Mouse (Mus musculus) liver, embryonic 12.5 days (tissue): ENCODE results near the gene Defb29. TPM values are rescaled to one million over a fixed set of nuclear protein-coding genes. Genes with fewer than 3 reads are reported as not detected.

Experiments used
- ATAC-seq: fragments of 200-750 bp; cut with Nextera tagmentation; 2 replicates; pipeline ENCODE4 v1.8.0; 2017; ENCODE audit warnings: moderate number of reproducible peaks, mild to moderate bottlenecking, moderate library complexity
- H3K27ac ChIP-seq: fragments of 300-500 bp; sonication (generic); 2 replicates; pipeline ENCODE4 v1.5.1; 2016; ENCODE audit warnings: mild to moderate bottlenecking
- H3K27me3 ChIP-seq: fragments of 300-500 bp; sonication (generic); replicated peaks from 2 replicates; pipeline ENCODE4 v1.6.1; 2016; ENCODE audit warnings: mild to moderate bottlenecking, moderate library complexity
- H3K36me3 ChIP-seq: fragments of 300-500 bp; sonication (generic); 2 replicates; pipeline ENCODE4 v1.6.1; 2016; ENCODE audit warnings: mild to moderate bottlenecking, moderate library complexity
- H3K4me1 ChIP-seq: fragments of 300-500 bp; sonication (generic); 2 replicates; pipeline ENCODE4 v1.6.1; 2016
- H3K4me2 ChIP-seq: fragments of 300-500 bp; sonication (generic); 2 replicates; pipeline ENCODE4 v1.6.1; 2016; ENCODE audit warnings: mild to moderate bottlenecking, moderate library complexity
- H3K4me3 ChIP-seq: fragments of 300-500 bp; sonication (generic); 2 replicates; pipeline ENCODE4 v1.5.1; 2016; ENCODE audit warnings: mild to moderate bottlenecking, moderate library complexity
- H3K9ac ChIP-seq: fragments of 300-500 bp; sonication (generic); 2 replicates; pipeline ENCODE4 v1.6.1; 2016; ENCODE audit warnings: mild to moderate bottlenecking, moderate library complexity
- H3K9me3 ChIP-seq: fragments of 300-500 bp; sonication (generic); replicated peaks from 2 replicates; pipeline ENCODE4 v1.6.1; 2016; ENCODE audit warnings: mild to moderate bottlenecking, moderate library complexity
- WGBS: fragments of 180-500 bp; shearing (Covaris S2); methylation state at CpG from one replicate; pipeline ENCODE4 v1.1.7; 2016; ENCODE audit not compliant: insufficient replicate concordance; 5-methylcytosine and 5-hydroxymethylcytosine counted together
- polyA plus RNA-seq: library from polyadenylated mRNA; unstranded; fragments of >200 nt; fragmentation: Nextera tagmentation; extraction: Ambion mirVana; gene quantifications from 2 replicates; pipeline ENCODE4 v1.2.1, GENCODE M21; 2016

Defb29 gene
- polyA plus RNA-seq = not detected in 2 replicates

DNA sequence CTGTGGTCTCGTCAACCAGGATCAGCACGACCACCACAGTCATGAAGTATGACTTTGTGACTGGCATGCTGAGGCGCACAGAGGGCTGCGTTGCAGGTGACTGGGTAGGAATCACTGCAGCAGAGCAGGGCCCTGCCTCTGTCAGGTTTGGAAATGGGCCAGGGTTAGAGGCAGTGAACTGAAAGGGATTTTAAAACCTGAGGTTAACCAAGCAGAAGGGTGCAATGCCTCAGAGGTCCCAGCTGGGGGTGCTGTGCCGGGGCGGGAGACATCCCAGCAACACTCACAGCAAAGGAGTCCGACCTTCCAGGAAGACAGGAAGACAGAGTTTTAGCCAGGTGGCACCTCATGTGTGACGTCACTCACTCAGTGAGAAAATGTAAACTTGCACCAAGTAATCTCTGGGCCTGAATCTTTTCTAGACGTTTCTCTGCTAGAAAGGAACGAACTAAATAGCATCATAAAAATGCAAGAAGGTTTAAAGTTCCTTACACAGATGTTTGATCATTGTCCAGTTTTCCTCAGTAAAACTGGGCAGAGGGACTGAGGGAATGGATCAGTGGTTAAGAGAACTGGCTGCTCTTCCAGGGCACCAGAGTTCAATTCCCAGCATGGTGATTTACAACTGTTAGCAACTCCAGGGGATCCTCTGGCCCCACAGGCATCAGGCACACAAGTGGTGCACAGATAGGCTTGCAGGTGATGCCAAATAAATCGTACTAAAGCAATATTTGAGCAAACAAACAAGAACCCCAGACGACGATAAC, at the start of gene Defb29:
Gene Defb29 (minus strand): TSS at position 155 of the 767 bp plus-strand sequence.
- ATAC-seq = no peak
- WGBS = 46% methylated on average over 13 of the region's 13 CpGs
- Histone ChIP-seq H3K9ac (no peak within 1 kb of the TSS), H3K27me3 (no peaks in the 10 kb centered on the region; the same call in 1 of the 2 replicates), H3K4me2 (no peak within 1 kb of the TSS), H3K9me3 (no peaks in the 10 kb centered on the region), H3K4me1 (no peaks in the 10 kb centered on the region), H3K4me3 (no peak within 1 kb of the TSS), H3K36me3 (no peaks in the 10 kb centered on the region), H3K27ac (no peak within 1 kb of the TSS)

DNA sequence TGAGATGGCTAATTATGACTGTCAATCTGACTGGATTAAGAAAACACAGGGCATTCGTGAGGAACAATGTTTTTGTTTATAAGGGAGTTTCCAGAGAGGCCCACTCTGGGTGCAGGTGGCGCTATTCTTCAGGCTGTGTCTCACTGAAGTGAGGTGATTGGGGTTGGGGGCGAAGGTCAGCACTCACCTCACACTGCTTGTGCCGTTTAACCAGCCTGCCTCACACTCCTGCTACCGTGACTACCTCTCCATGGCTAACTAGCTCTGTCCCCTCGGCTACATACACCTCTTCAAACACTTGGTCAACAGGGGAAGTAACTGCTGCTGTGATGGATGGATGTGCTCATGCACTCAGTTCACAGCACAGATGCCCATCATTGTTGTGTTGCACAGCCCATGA, 49.1 kb upstream of the Defb29 start:
- no peak for ATAC-seq
- WGBS = 43% methylated on average over 6 of the region's 6 CpGs
- 0 out of 2 replicates have a peak, but pooled peaks cover 6% of the 10 kb centered on the region for H3K4me1 ChIP-seq

DNA sequence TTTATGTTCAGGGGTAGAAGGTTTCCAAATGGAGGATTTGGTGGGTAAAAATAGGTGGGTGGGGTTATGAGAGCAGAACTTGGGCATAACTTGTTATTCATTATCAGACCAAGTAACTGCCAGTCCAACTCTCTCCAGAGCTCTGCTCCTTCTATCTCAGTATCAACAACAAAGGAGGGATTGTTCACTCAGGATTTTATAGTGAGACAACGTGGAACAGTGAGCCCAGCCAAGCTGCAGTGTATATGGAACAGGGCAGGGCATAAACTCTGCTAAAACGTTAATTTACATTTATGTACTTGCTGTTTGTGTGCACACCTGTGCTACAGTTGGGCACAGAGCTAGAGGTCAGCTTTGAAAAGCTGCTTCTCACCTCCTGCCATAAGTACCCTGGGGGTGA, 48.6 kb upstream of the Defb29 start:
- WGBS = 37% methylated on average over 2 of the region's 2 CpGs
- H3K4me2 ChIP-seq = no peak overlapping the region
- no peak overlapping the region for H3K4me3 ChIP-seq
- H3K4me1 ChIP-seq = 0 out of 2 replicates have a peak, but pooled peaks cover 6% of the 10 kb centered on the region
- H3K36me3 ChIP-seq = no peaks in the 10 kb centered on the region
- H3K27ac ChIP-seq = no peak overlapping the region
- H3K9ac ChIP-seq = no peak overlapping the region
- no peaks in the 10 kb centered on the region for H3K9me3 ChIP-seq
- no peaks in the 10 kb centered on the region for H3K27me3 ChIP-seq
- ATAC-seq = no peak

More for the DNA sequence above, 49.1 kb upstream of the Defb29 start:
- Histone ChIP-seq H3K27me3 (no peaks in the 10 kb centered on the region), H3K4me3 (no peak overlapping the region), H3K4me2 (no peak overlapping the region), H3K9me3 (no peaks in the 10 kb centered on the region), H3K27ac (no peak overlapping the region), H3K9ac (no peak overlapping the region), H3K36me3 (no peaks in the 10 kb centered on the region)

DNA sequence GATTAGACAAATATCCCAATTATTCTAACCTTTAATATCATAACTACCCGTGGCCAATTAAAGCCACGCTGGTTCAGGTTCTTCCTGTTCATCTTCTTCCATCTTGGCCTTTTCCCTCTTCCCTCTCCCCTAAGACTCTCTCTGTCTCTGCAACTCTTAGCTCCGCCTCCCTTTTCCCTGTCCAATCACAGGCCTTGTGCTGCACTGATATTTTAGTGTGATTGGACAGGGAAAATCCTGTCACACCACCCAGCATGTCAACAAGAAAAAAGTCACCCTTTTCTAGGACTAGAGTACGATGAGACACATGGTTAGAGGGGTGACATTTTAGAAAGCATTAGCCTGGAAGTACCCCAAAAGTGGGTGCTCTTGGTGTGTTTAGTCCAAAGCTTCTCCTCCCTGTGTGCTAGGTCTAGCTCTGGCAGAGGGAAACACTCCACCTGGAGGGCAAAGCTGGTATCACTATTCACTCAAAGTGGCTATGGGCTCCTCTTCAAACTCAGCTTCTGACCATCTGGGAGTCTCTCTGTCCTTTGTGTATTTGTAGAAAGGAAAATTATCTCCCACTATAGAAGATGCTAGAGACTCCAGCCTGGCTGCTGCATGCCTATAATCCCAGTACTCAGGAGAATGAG, 47.1 kb upstream of the Defb29 start:
- WGBS = 58% methylated on average over 4 of the region's 4 CpGs
- no peak for ATAC-seq
- no peaks in the 10 kb centered on the region for H3K36me3 ChIP-seq
- no peak overlapping the region for H3K27ac ChIP-seq
- H3K4me2 ChIP-seq = no peak overlapping the region
- no peak overlapping the region for H3K4me3 ChIP-seq
- H3K9ac ChIP-seq = no peak overlapping the region
- H3K27me3 ChIP-seq = no peaks in the 10 kb centered on the region
- 0 out of 2 replicates have a peak, but pooled peaks cover 6% of the 10 kb centered on the region for H3K4me1 ChIP-seq
- H3K9me3 ChIP-seq = no peaks in the 10 kb centered on the region

DNA sequence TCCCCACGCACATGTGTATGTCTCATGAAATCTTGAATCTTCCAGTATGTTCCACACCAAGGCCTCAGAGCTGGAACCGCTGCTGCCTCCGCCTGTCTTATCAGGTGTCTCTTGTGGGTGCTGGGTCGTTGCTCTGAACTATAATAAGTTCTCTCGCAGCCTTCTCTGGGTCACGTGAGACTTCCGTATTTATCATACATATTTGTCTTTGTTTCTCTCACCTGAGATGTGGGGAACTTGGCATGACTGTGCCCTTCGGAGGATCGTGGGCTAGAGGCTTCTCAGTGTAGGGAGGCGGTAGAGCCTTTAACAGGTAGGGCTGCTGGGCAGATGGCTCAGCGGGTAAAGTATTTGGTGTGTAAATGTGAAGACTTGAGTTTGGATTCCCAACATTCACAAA, 40.7 kb upstream of the Defb29 start:
- WGBS = 57% methylated on average over 11 of the region's 11 CpGs
- Histone ChIP-seq H3K4me1 (no peaks in the 10 kb centered on the region), H3K36me3 (no peaks in the 10 kb centered on the region), H3K9me3 (no peaks in the 10 kb centered on the region), H3K4me2 (no peak overlapping the region), H3K27me3 (no peaks in the 10 kb centered on the region; the same call in 1 of the 2 replicates), H3K9ac (no peak overlapping the region), H3K4me3 (no peak overlapping the region), H3K27ac (no peak overlapping the region)
- ATAC-seq = no peak

DNA sequence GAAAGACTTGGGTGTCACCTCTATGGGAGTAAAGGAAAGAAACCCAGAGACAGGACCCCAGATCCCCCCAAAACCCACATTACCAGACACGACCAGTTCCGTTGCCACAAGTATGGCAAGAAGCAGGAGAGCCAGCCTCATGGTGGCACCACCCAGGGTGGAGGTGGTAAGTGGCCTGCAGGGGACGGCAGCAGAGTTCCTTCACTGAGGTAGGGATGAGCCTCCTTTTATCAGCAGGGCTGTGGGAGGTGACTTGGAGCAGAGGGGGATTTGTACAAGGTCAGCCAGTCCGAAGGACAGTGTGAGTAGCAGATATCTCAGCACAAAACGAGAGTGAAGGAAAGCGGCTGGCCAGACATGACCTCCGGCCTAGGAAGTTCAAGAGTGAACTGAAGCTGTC, 40.2 kb upstream of the Defb29 start, which contains the start of gene Defb19:
Gene Defb19 (minus strand): TSS at position 206 of the 400 bp plus-strand sequence.
- no peak for ATAC-seq
- no peak within 1 kb of the TSS for H3K27ac ChIP-seq
- no peaks in the 10 kb centered on the region for H3K36me3 ChIP-seq
- H3K27me3 ChIP-seq = no peaks in the 10 kb centered on the region; the same call in 1 of the 2 replicates
- no peak within 1 kb of the TSS for H3K9ac ChIP-seq
- H3K9me3 ChIP-seq = no peaks in the 10 kb centered on the region
- H3K4me2 ChIP-seq = no peak within 1 kb of the TSS
- H3K4me3 ChIP-seq = no peak within 1 kb of the TSS
- 51% methylated on average over 7 of the region's 7 CpGs for WGBS
- H3K4me1 ChIP-seq = no peaks in the 10 kb centered on the region

DNA sequence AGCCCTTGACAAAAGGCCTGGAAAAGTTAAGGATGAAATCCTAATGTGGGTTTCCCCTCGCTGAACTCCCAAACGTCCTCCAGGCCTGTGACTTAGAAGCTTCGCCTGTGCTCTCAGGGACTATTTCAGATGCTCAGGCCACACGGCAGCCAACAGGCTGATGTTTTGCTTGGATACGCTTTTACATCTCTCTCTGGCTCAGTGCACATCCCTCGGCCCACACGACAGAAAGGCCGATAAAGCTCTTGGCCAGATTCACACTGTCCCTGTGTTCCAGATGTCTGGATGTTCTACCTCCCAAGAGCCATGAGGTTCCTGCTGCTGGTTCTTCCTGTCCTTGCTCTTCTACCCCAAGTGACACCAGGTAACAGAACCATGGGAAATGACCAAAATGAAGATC, 33.6 kb upstream of the Defb29 start:
- Histone ChIP-seq H3K27ac (no peak overlapping the region), H3K4me2 (no peak overlapping the region), H3K27me3 (no peaks in the 10 kb centered on the region; the same call in 1 of the 2 replicates), H3K9me3 (no peaks in the 10 kb centered on the region), H3K4me3 (no peak overlapping the region), H3K4me1 (no peaks in the 10 kb centered on the region), H3K36me3 (no peaks in the 10 kb centered on the region), H3K9ac (no peak overlapping the region)
- no peak for ATAC-seq
- 80% methylated on average over 8 of the region's 8 CpGs for WGBS

DNA sequence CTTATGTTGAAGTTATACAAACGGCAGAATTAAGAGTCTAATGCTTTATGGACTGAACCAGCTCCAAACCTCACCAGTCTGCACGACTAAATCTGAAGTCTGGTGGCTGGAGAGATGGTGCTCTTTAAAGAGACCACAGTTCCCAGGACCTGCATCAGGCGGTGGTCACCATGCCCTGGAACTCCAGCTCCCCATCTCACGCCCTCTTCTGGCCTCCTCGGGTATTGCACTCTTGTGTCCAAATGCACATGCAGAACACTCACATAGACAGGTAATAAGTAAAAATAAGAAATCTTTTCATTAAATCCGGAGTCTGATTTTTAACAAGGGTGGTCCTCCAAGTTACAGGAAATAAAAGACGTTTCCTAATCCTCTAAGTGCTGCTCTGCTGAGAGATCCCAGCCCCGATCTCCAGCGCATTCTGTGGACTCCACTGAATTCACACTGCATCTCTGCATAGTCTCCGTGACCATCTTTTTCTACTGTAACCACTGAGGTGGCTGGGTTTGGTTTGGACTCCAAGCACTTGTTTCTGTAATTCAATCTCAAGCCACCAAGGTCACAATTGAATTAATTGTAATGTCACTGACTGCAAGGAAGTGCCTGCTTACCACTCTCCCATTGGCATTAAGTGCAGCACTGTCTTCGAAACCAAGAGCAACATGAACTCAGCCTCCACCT, 32.4 kb upstream of the Defb29 start, which contains the start of gene Defb21:
Gene Defb21 (plus strand): TSS at position 631 of the 681 bp plus-strand sequence.
- H3K4me1 ChIP-seq = no peaks in the 10 kb centered on the region
- no peak within 1 kb of the TSS for H3K4me2 ChIP-seq
- no peaks in the 10 kb centered on the region; the same call in 1 of the 2 replicates for H3K27me3 ChIP-seq
- WGBS = 47% methylated on average over 11 of the region's 11 CpGs
- H3K36me3 ChIP-seq = no peaks in the 10 kb centered on the region
- no peak for ATAC-seq
- no peaks in the 10 kb centered on the region for H3K9me3 ChIP-seq
- H3K4me3 ChIP-seq = no peak within 1 kb of the TSS
- H3K27ac ChIP-seq = no peak within 1 kb of the TSS
- H3K9ac ChIP-seq = no peak within 1 kb of the TSS

DNA sequence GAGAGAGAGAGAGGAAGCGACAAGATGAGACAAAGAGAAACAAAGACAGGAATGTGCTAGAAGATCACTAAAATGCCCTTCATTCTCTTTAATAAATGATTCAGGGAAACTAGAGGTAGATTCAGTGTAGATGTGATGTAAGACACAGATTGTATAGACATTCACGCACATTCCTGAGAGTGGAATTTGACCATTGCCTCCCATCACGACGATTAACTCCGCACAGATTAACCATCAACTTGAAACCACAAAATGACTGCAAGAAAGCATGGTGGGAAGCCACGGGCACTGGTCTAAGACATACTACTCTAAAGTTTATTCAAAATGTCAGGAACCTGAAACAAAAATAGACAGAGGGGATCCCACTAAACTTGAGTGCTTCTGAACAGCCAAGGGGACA, 30.4 kb upstream of the Defb29 start:
- Histone ChIP-seq H3K4me1 (no peaks in the 10 kb centered on the region), H3K9me3 (no peaks in the 10 kb centered on the region), H3K4me3 (no peak overlapping the region), H3K27me3 (0 out of 2 replicates have a peak, but pooled peaks cover 3% of the 10 kb centered on the region), H3K36me3 (no peaks in the 10 kb centered on the region), H3K9ac (no peak overlapping the region), H3K4me2 (no peak overlapping the region), H3K27ac (no peak overlapping the region)
- no peak for ATAC-seq
- WGBS = 47% methylated on average over 6 of the region's 6 CpGs

DNA sequence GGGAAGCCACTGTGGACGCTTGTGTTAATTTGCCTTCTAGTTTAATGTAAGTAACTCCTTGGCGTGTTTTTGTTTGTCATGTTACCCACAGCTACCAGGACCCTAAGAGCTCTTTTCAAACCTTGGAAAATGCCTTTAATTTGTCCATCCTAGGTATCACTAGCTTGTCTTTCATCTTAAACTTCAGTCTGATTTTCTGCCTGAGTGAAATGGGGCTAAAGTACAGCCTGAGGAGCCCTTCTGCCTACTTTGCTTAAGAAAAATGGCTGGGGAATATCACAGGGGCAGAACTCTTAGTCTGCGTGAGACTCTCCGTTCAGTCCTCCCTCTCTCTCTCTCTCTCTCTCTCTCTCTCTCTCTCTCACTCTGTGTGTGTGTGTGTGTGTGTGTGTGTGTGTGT, 30.0 kb upstream of the Defb29 start:
- no peaks in the 10 kb centered on the region for H3K4me1 ChIP-seq
- ATAC-seq = no peak
- H3K27ac ChIP-seq = no peak overlapping the region
- H3K4me3 ChIP-seq = no peak overlapping the region
- H3K36me3 ChIP-seq = no peaks in the 10 kb centered on the region
- H3K4me2 ChIP-seq = no peak overlapping the region
- H3K27me3 ChIP-seq = 0 out of 2 replicates have a peak, but pooled peaks cover 3% of the 10 kb centered on the region
- WGBS = 64% methylated on average over 4 of the region's 4 CpGs
- no peak overlapping the region for H3K9ac ChIP-seq
- H3K9me3 ChIP-seq = no peaks in the 10 kb centered on the region

DNA sequence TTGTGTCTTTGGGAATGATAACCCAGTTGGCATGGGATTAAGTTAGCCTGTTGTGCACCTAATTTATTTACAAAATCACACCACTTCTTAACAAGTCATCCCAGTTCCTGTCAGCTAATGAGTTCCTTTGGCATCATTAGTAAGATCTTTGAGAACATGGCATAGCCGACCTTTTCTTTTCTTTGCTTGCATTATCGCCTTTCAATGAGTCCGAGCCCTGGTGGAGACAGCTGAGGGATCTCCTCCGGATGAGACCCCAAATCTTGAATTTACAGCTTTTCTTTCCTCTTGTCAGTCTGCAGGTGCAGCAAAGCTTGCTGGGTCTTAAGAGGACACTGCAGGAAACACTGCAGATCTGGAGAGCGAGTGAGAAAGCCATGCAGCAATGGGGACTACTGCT, 29.1 kb upstream of the Defb29 start, which contains the start of gene Gm17416:
Gene Gm17416 (plus strand): TSS at position 301 of the 400 bp plus-strand sequence.
- Histone ChIP-seq H3K36me3 (no peaks in the 10 kb centered on the region), H3K27ac (no peak within 1 kb of the TSS), H3K4me3 (no peak within 1 kb of the TSS), H3K4me1 (no peaks in the 10 kb centered on the region), H3K27me3 (0 out of 2 replicates have a peak, but pooled peaks cover 3% of the 10 kb centered on the region), H3K9me3 (no peaks in the 10 kb centered on the region), H3K9ac (no peak within 1 kb of the TSS), H3K4me2 (no peak within 1 kb of the TSS)
- no peak for ATAC-seq
- 66% methylated on average over 5 of the region's 5 CpGs for WGBS
